Mouse (Mus musculus) heart, embryonic 13.5 days (tissue): Measurements from ENCODE around the gene Ppargc1a. TPM values are rescaled to one million over a fixed set of nuclear protein-coding genes. Genes with fewer than 3 reads are reported as not detected.

Source experiments
- ATAC-seq: fragments of 200-750 bp; cut with Nextera tagmentation; 2 replicates; pipeline ENCODE4 v1.8.0; 2017; ENCODE audit warnings: moderate TSS enrichment; ENCODE audit not compliant: insufficient number of reproducible peaks, low FRiP score, low TSS enrichment; ENCODE audit errors: extremely low read depth
- H3K27ac ChIP-seq: fragments of 300-500 bp; sonication (generic); replicated peaks from 2 replicates; pipeline ENCODE4 v1.5.1; 2015; ENCODE audit warnings: moderate library complexity, mild to moderate bottlenecking, inconsistent platforms
- H3K27me3 ChIP-seq: fragments of 300-500 bp; sonication (generic); replicated peaks from 2 replicates; pipeline ENCODE4 v1.6.1; 2015; ENCODE audit warnings: mild to moderate bottlenecking, inconsistent platforms
- H3K36me3 ChIP-seq: fragments of 300-500 bp; sonication (generic); 2 replicates; pipeline ENCODE4 v1.6.1; 2015; ENCODE audit warnings: mild to moderate bottlenecking, inconsistent platforms
- H3K4me1 ChIP-seq: fragments of 300-500 bp; sonication (generic); 2 replicates; pipeline ENCODE4 v1.6.1; 2015; ENCODE audit warnings: inconsistent platforms
- H3K4me2 ChIP-seq: fragments of 300-500 bp; sonication (generic); 2 replicates; pipeline ENCODE4 v1.6.1; 2015; ENCODE audit warnings: inconsistent platforms, mild to moderate bottlenecking, moderate library complexity
- H3K4me3 ChIP-seq: fragments of 300-500 bp; sonication (generic); 2 replicates; pipeline ENCODE4 v1.5.1; 2015; ENCODE audit warnings: moderate library complexity, mild to moderate bottlenecking, inconsistent platforms
- H3K9ac ChIP-seq: fragments of 300-500 bp; sonication (generic); 2 replicates; pipeline ENCODE4 v1.6.1; 2015; ENCODE audit warnings: inconsistent platforms, mild to moderate bottlenecking, moderate library complexity
- H3K9me3 ChIP-seq: fragments of 300-500 bp; sonication (generic); 2 replicates; pipeline ENCODE4 v1.6.1; 2016; ENCODE audit warnings: inconsistent platforms
- WGBS: fragments of 180-500 bp; shearing (Covaris S2); methylation state at CpG from one replicate; pipeline ENCODE4 v1.1.7; 2015; ENCODE audit warnings: mixed read lengths; 5-methylcytosine and 5-hydroxymethylcytosine counted together
- polyA plus RNA-seq: library from polyadenylated mRNA; unstranded; fragments of >200 nt; fragmentation: Nextera tagmentation; extraction: Ambion mirVana; gene quantifications from 2 replicates; pipeline ENCODE4 v1.2.1, GENCODE M21; 2015

Gene Ppargc1a
- polyA plus RNA-seq, 1 experiment from 2014 or later: 44.7 TPM

- peak overlapping the region; percentile 77 for H3K27ac ChIP-seq
- H3K9ac ChIP-seq: peak overlapping the region; percentile 40; the same call in 1 of the 2 replicates
- ATAC-seq: no peak
These were observed 29.9 kb downstream of the Ppargc1a start for GRCm38 (mm10) chr5:51537646-51538030.

GRCm38 (mm10) chr5:51537009-51537645, 30.4 kb downstream of the Ppargc1a start:
- H3K27me3 ChIP-seq: no peaks in the 10 kb centered on the region
- peaks cover 83% of the 10 kb centered on the region for H3K4me1 ChIP-seq
- H3K27ac ChIP-seq: peak overlapping the region; percentile 77
- WGBS: 55% methylated on average over 7 of the region's 7 CpGs
- ATAC-seq: no peak
- peak overlapping the region; percentile 40; the same call in 1 of the 2 replicates for H3K9ac ChIP-seq
- H3K4me2 ChIP-seq: no peak overlapping the region
- H3K9me3 ChIP-seq: no peaks in the 10 kb centered on the region
- 0 out of 2 replicates have a peak, but pooled peaks cover 2% of the 10 kb centered on the region for H3K36me3 ChIP-seq
- H3K4me3 ChIP-seq: no peak overlapping the region

More at GRCm38 (mm10) chr5:51537646-51538030, 29.9 kb downstream of the Ppargc1a start:
- H3K27me3 ChIP-seq: no peaks in the 10 kb centered on the region
- peaks cover 81% of the 10 kb centered on the region for H3K4me1 ChIP-seq
- H3K36me3 ChIP-seq: 0 out of 2 replicates have a peak, but pooled peaks cover 2% of the 10 kb centered on the region
- no peak overlapping the region for H3K4me2 ChIP-seq
- no peaks in the 10 kb centered on the region for H3K9me3 ChIP-seq
- H3K4me3 ChIP-seq: no peak overlapping the region

- Histone ChIP-seq H3K36me3 (no peaks in the 10 kb centered on the region), H3K4me1 (peaks cover 88% of the 10 kb centered on the region), H3K27me3 (no peaks in the 10 kb centered on the region), H3K9ac (no peak overlapping the region), H3K4me3 (no peak overlapping the region), H3K27ac (peak overlapping the region; percentile 54), H3K9me3 (no peaks in the 10 kb centered on the region), H3K4me2 (no peak overlapping the region)
- ATAC-seq: no peak
- 66% methylated on average over 1 of the region's 1 CpGs for WGBS
These were observed 33.1 kb downstream of the Ppargc1a start for GRCm38 (mm10) chr5:51534456-51534855.

- H3K4me2 ChIP-seq: no peak overlapping the region
- H3K9ac ChIP-seq: no peak overlapping the region
- H3K27ac ChIP-seq: peak overlapping the region; percentile 92
- H3K4me3 ChIP-seq: no peak overlapping the region
- no peaks in the 10 kb centered on the region for H3K36me3 ChIP-seq
- peaks cover 90% of the 10 kb centered on the region for H3K4me1 ChIP-seq
- H3K27me3 ChIP-seq: no peaks in the 10 kb centered on the region
- WGBS: 29% methylated on average over 1 of the region's 1 CpGs
- ATAC-seq: no peak
- no peaks in the 10 kb centered on the region for H3K9me3 ChIP-seq
These were observed 36.2 kb downstream of the Ppargc1a start for GRCm38 (mm10) chr5:51531286-51531685.

- whole genome bisulfite sequencing: 23% methylated on average over 2 of the region's 2 CpGs
- H3K4me2 ChIP-seq: peak overlapping the region; percentile 32
- no peaks in the 10 kb centered on the region for H3K9me3 ChIP-seq
- H3K36me3 ChIP-seq: no peaks in the 10 kb centered on the region
- peak overlapping the region; percentile 92 for H3K27ac ChIP-seq
- H3K4me3 ChIP-seq: no peak overlapping the region
- 0 out of 2 replicates have a peak overlapping the region, but pooled peaks have one; percentile 63 for H3K9ac ChIP-seq
- peaks cover 85% of the 10 kb centered on the region for H3K4me1 ChIP-seq
- H3K27me3 ChIP-seq: no peaks in the 10 kb centered on the region
- no peak for ATAC-seq
These were observed 38.1 kb downstream of the Ppargc1a start for GRCm38 (mm10) chr5:51529444-51529843.

GRCm38 (mm10) chr5:51528165-51528498, 39.4 kb downstream of the Ppargc1a start:
- no peak for ATAC-seq
- H3K4me1 ChIP-seq: peaks cover 75% of the 10 kb centered on the region

GRCm38 (mm10) chr5:51527498-51528164, 39.9 kb downstream of the Ppargc1a start:
- H3K27me3 ChIP-seq: no peaks in the 10 kb centered on the region
- H3K27ac ChIP-seq: peak overlapping the region; percentile 92
- WGBS: 47% methylated on average over 5 of the region's 5 CpGs
- H3K4me2 ChIP-seq: no peak overlapping the region
- peak overlapping the region; percentile 25; the same call in 1 of the 2 replicates for H3K9ac ChIP-seq
- peaks cover 73% of the 10 kb centered on the region for H3K4me1 ChIP-seq
- no peak overlapping the region for H3K4me3 ChIP-seq
- ATAC-seq: no peak
- no peaks in the 10 kb centered on the region for H3K36me3 ChIP-seq
- no peaks in the 10 kb centered on the region for H3K9me3 ChIP-seq

More at GRCm38 (mm10) chr5:51528165-51528498, 39.4 kb downstream of the Ppargc1a start:
- Histone ChIP-seq H3K36me3 (no peaks in the 10 kb centered on the region), H3K9ac (peak overlapping the region; percentile 25; the same call in 1 of the 2 replicates), H3K27me3 (no peaks in the 10 kb centered on the region), H3K9me3 (no peaks in the 10 kb centered on the region), H3K4me3 (no peak overlapping the region), H3K4me2 (no peak overlapping the region), H3K27ac (peak overlapping the region; percentile 92)

GRCm38 (mm10) chr5:51525858-51526257, 41.7 kb downstream of the Ppargc1a start:
- Histone ChIP-seq H3K9ac (no peak overlapping the region), H3K9me3 (no peaks in the 10 kb centered on the region), H3K27ac (no peak overlapping the region), H3K4me3 (no peak overlapping the region), H3K4me2 (no peak overlapping the region), H3K36me3 (no peaks in the 10 kb centered on the region), H3K4me1 (peaks cover 59% of the 10 kb centered on the region), H3K27me3 (no peaks in the 10 kb centered on the region)
- WGBS: 87% methylated on average over 2 of the region's 2 CpGs
- ATAC-seq: no peak

GRCm38 (mm10) chr5:51520807-51521206, 46.7 kb downstream of the Ppargc1a start:
- Histone ChIP-seq H3K9me3 (no peaks in the 10 kb centered on the region), H3K4me2 (no peak overlapping the region), H3K36me3 (no peaks in the 10 kb centered on the region), H3K27ac (no peak overlapping the region), H3K4me1 (peaks cover 39% of the 10 kb centered on the region), H3K9ac (no peak overlapping the region), H3K27me3 (no peaks in the 10 kb centered on the region), H3K4me3 (no peak overlapping the region)
- 67% methylated on average over 3 of the region's 3 CpGs for WGBS
- ATAC-seq: no peak

- H3K4me2 ChIP-seq: 0 out of 2 replicates have a peak overlapping the region, but pooled peaks have one; percentile 5
- WGBS: 41% methylated on average over 6 of the region's 6 CpGs
- no peaks in the 10 kb centered on the region for H3K36me3 ChIP-seq
- peak overlapping the region; percentile 85 for H3K27ac ChIP-seq
- H3K4me3 ChIP-seq: no peak overlapping the region
- H3K4me1 ChIP-seq: peaks cover 36% of the 10 kb centered on the region
- H3K9me3 ChIP-seq: no peaks in the 10 kb centered on the region
- no peak overlapping the region for H3K9ac ChIP-seq
- peak; percentile 25; the same call in 1 of the 2 replicates for ATAC-seq
- no peaks in the 10 kb centered on the region for H3K27me3 ChIP-seq
These were observed 49.9 kb downstream of the Ppargc1a start for GRCm38 (mm10) chr5:51517440-51518187.

- H3K4me1 ChIP-seq: peaks cover 10% of the 10 kb centered on the region
- H3K36me3 ChIP-seq: no peaks in the 10 kb centered on the region
- 60% methylated on average over 2 of the region's 2 CpGs for WGBS
- H3K9ac ChIP-seq: no peak overlapping the region
- ATAC-seq: no peak
- no peaks in the 10 kb centered on the region for H3K9me3 ChIP-seq
- H3K27ac ChIP-seq: 0 out of 2 replicates have a peak overlapping the region, but pooled peaks have one; percentile 5
- H3K4me2 ChIP-seq: no peak overlapping the region
- no peak overlapping the region for H3K4me3 ChIP-seq
- H3K27me3 ChIP-seq: no peaks in the 10 kb centered on the region
These were observed 62.9 kb downstream of the Ppargc1a start for GRCm38 (mm10) chr5:51504654-51505053.
